Mouse (Mus musculus) megakaryocyte, embryonic 14.5 days (primary cell): Measurements from ENCODE around the gene Aebp2.

ENCODE experiments used
- FLI1 ChIP-seq: IDR thresholded peaks from 2 replicates; pipeline ENCODE4 v1.6.1; 2012; ENCODE audit warnings: low read length, inconsistent platforms, mixed read lengths
- GATA1 ChIP-seq: IDR thresholded peaks from 3 replicates; pipeline ENCODE4 v1.6.1; 2012; ENCODE audit warnings: mixed read lengths, low read length, inconsistent platforms, borderline replicate concordance

GRCm38 (mm10) chr6:140666486-140667240, 44.2 kb downstream of the Aebp2 start:
- TF ChIP-seq GATA1 (no peak), FLI1 (no peak)
